Mouse (Mus musculus): ENCODE data around the gene Acss2. TPM values are rescaled to one million over a fixed set of nuclear protein-coding genes. Genes with fewer than 3 reads are reported as not detected.

The Acss2 gene
- polyA plus RNA-seq, 1 experiment from 2014 or later, result 14.3 TPM

- H3K9me3 ChIP-seq, result no peaks in the 10 kb centered on the region
- H3K27me3 ChIP-seq (ENCODE audit: poor library complexity, severe bottlenecking), result no peaks in the 10 kb centered on the region
- no peaks in the 10 kb centered on the region for H3K36me3 ChIP-seq (replicated peaks)
- H3K4me3 ChIP-seq, result no peak overlapping the region
- no peaks in the 10 kb centered on the region for H3K4me1 ChIP-seq
- H3K27ac ChIP-seq, result no peak overlapping the region
- no peak for DNase-seq (ENCODE audit: extremely low spot score, low spot score)
Observed at GRCm38 (mm10) chr2:155552949-155553354, 35.2 kb downstream of the Acss2 start.

- no peaks in the 10 kb centered on the region for H3K27me3 ChIP-seq (ENCODE audit: poor library complexity, severe bottlenecking)
- H3K36me3 ChIP-seq (replicated peaks), result no peaks in the 10 kb centered on the region; the same call in 1 of the 2 replicates
- no peak for DNase-seq (ENCODE audit: extremely low spot score, low spot score)
- H3K4me3 ChIP-seq, result no peak overlapping the region
- H3K4me1 ChIP-seq, result no peaks in the 10 kb centered on the region
- H3K27ac ChIP-seq, result no peak overlapping the region
- no peaks in the 10 kb centered on the region for H3K9me3 ChIP-seq
- WGBS, result 88% methylated on average over 2 of the region's 2 CpGs
Observed at GRCm38 (mm10) chr2:155554426-155554985, 36.8 kb downstream of the Acss2 start.

- Histone ChIP-seq H3K4me3 (no peak overlapping the region), H3K36me3 (replicated peaks) (peaks cover 9% of the 10 kb centered on the region; the same call in 1 of the 2 replicates), H3K4me1 (no peaks in the 10 kb centered on the region), H3K9me3 (no peaks in the 10 kb centered on the region), H3K27me3 (ENCODE audit: poor library complexity, severe bottlenecking) (no peaks in the 10 kb centered on the region), H3K27ac (no peak overlapping the region)
- WGBS, result 78% methylated on average over 1 of the region's 1 CpGs
- no peak for DNase-seq (ENCODE audit: extremely low spot score, low spot score)
Observed at GRCm38 (mm10) chr2:155562209-155562608, 44.5 kb downstream of the Acss2 start.

GRCm38 (mm10) chr2:155562934-155563333, 45.2 kb downstream of the Acss2 start:
- Histone ChIP-seq H3K36me3 (replicated peaks) (peaks cover 13% of the 10 kb centered on the region), H3K27me3 (ENCODE audit: poor library complexity, severe bottlenecking) (0 out of 2 replicates have a peak, but pooled peaks cover 5% of the 10 kb centered on the region), H3K27ac (no peak overlapping the region), H3K9me3 (no peaks in the 10 kb centered on the region), H3K4me1 (no peaks in the 10 kb centered on the region), H3K4me3 (no peak overlapping the region)
- 84% methylated on average over 4 of the region's 4 CpGs for WGBS
- DNase-seq (ENCODE audit: extremely low spot score, low spot score), result no peak

GRCm38 (mm10) chr2:155567751-155568150, 50.0 kb downstream of the Acss2 start:
- Histone ChIP-seq H3K36me3 (replicated peaks) (peaks cover 13% of the 10 kb centered on the region), H3K4me3 (no peak overlapping the region), H3K27ac (no peak overlapping the region), H3K9me3 (no peaks in the 10 kb centered on the region), H3K4me1 (peaks cover 22% of the 10 kb centered on the region), H3K27me3 (ENCODE audit: poor library complexity, severe bottlenecking) (0 out of 2 replicates have a peak, but pooled peaks cover 5% of the 10 kb centered on the region)
- no peak for DNase-seq (ENCODE audit: extremely low spot score, low spot score)
- 88% methylated on average over 5 of the region's 5 CpGs for WGBS

- no peak for DNase-seq (ENCODE audit: extremely low spot score, low spot score)
- 14% methylated on average over 3 of the region's 3 CpGs for WGBS
- H3K27me3 ChIP-seq (ENCODE audit: poor library complexity, severe bottlenecking), result 0 out of 2 replicates have a peak, but pooled peaks cover 5% of the 10 kb centered on the region
- peak overlapping the region; percentile 13; the same call in 1 of the 2 replicates for H3K27ac ChIP-seq
- no peaks in the 10 kb centered on the region for H3K9me3 ChIP-seq
- H3K36me3 ChIP-seq (replicated peaks), result peaks cover 7% of the 10 kb centered on the region
- no peak overlapping the region for H3K4me3 ChIP-seq
- H3K4me1 ChIP-seq, result peaks cover 22% of the 10 kb centered on the region
Observed at GRCm38 (mm10) chr2:155569223-155569807, 51.6 kb downstream of the Acss2 start.

- Histone ChIP-seq H3K4me3 (no peak overlapping the region), H3K27me3 (ENCODE audit: poor library complexity, severe bottlenecking) (no peaks in the 10 kb centered on the region), H3K4me1 (peaks cover 22% of the 10 kb centered on the region), H3K9me3 (no peaks in the 10 kb centered on the region), H3K27ac (no peak overlapping the region), H3K36me3 (replicated peaks) (peaks cover 3% of the 10 kb centered on the region; the same call in 1 of the 2 replicates)
- DNase-seq (ENCODE audit: extremely low spot score, low spot score), result no peak
- WGBS, result 91% methylated on average over 9 of the region's 9 CpGs
Observed at GRCm38 (mm10) chr2:155573001-155573400, 55.3 kb downstream of the Acss2 start.

- DNase-seq (ENCODE audit: extremely low spot score, low spot score), result no peak
- H3K9me3 ChIP-seq, result no peaks in the 10 kb centered on the region
- H3K4me1 ChIP-seq, result peaks cover 15% of the 10 kb centered on the region
- H3K36me3 ChIP-seq (replicated peaks), result peaks cover 3% of the 10 kb centered on the region; the same call in 1 of the 2 replicates
- H3K27me3 ChIP-seq (ENCODE audit: poor library complexity, severe bottlenecking), result no peaks in the 10 kb centered on the region
- WGBS, result 94% methylated on average over 7 of the region's 7 CpGs
- no peak overlapping the region for H3K27ac ChIP-seq
- no peak overlapping the region for H3K4me3 ChIP-seq
Observed at GRCm38 (mm10) chr2:155573996-155574395, 56.2 kb downstream of the Acss2 start.

GRCm38 (mm10) chr2:155574700-155575099, 57.0 kb downstream of the Acss2 start:
- Histone ChIP-seq H3K9me3 (no peaks in the 10 kb centered on the region), H3K27ac (no peak overlapping the region), H3K27me3 (ENCODE audit: poor library complexity, severe bottlenecking) (no peaks in the 10 kb centered on the region), H3K36me3 (replicated peaks) (peaks cover 3% of the 10 kb centered on the region; the same call in 1 of the 2 replicates), H3K4me1 (peaks cover 8% of the 10 kb centered on the region), H3K4me3 (no peak overlapping the region)
- DNase-seq (ENCODE audit: extremely low spot score, low spot score), result no peak
- WGBS, result 94% methylated on average over 4 of the region's 4 CpGs

- H3K27me3 ChIP-seq (ENCODE audit: poor library complexity, severe bottlenecking), result no peaks in the 10 kb centered on the region
- WGBS, result 80% methylated on average over 9 of the region's 9 CpGs
- peaks cover 3% of the 10 kb centered on the region; the same call in 1 of the 2 replicates for H3K36me3 ChIP-seq (replicated peaks)
- no peak for DNase-seq (ENCODE audit: extremely low spot score, low spot score)
- no peaks in the 10 kb centered on the region for H3K9me3 ChIP-seq
- H3K4me3 ChIP-seq, result no peak overlapping the region
- no peak overlapping the region for H3K27ac ChIP-seq
- H3K4me1 ChIP-seq, result no peaks in the 10 kb centered on the region
Observed at GRCm38 (mm10) chr2:155576656-155577055, 58.9 kb downstream of the Acss2 start.

GRCm38 (mm10) chr2:155580331-155580730, 62.6 kb downstream of the Acss2 start:
- 91% methylated on average over 3 of the region's 3 CpGs for WGBS
- peaks cover 3% of the 10 kb centered on the region; the same call in 1 of the 2 replicates for H3K36me3 ChIP-seq (replicated peaks)
- no peak overlapping the region for H3K4me3 ChIP-seq
- no peak for DNase-seq (ENCODE audit: extremely low spot score, low spot score)
- peaks cover 4% of the 10 kb centered on the region for H3K4me1 ChIP-seq
- H3K27me3 ChIP-seq (ENCODE audit: poor library complexity, severe bottlenecking), result no peaks in the 10 kb centered on the region
- H3K27ac ChIP-seq, result no peak overlapping the region
- H3K9me3 ChIP-seq, result no peaks in the 10 kb centered on the region

GRCm38 (mm10) chr2:155582384-155582995, 64.7 kb downstream of the Acss2 start:
- Histone ChIP-seq H3K27me3 (ENCODE audit: poor library complexity, severe bottlenecking) (no peaks in the 10 kb centered on the region), H3K4me3 (no peak overlapping the region), H3K4me1 (peaks cover 12% of the 10 kb centered on the region), H3K27ac (no peak overlapping the region), H3K36me3 (replicated peaks) (no peaks in the 10 kb centered on the region), H3K9me3 (no peaks in the 10 kb centered on the region)
- DNase-seq (ENCODE audit: extremely low spot score, low spot score), result no peak
- 82% methylated on average over 4 of the region's 4 CpGs for WGBS

- Histone ChIP-seq H3K27ac (no peak overlapping the region), H3K4me3 (no peak overlapping the region), H3K9me3 (no peaks in the 10 kb centered on the region), H3K27me3 (ENCODE audit: poor library complexity, severe bottlenecking) (no peaks in the 10 kb centered on the region), H3K36me3 (replicated peaks) (no peaks in the 10 kb centered on the region), H3K4me1 (peaks cover 12% of the 10 kb centered on the region)
- no peak for DNase-seq (ENCODE audit: extremely low spot score, low spot score)
- WGBS, result 89% methylated on average over 5 of the region's 5 CpGs
Observed at GRCm38 (mm10) chr2:155582996-155583395, 65.2 kb downstream of the Acss2 start.
